Mouse (Mus musculus): ENCODE results near the gene Esrrg. TPM values are rescaled to one million over a fixed set of nuclear protein-coding genes. Genes with fewer than 3 reads are reported as not detected.

Gene Esrrg
- polyA plus RNA-seq, 1 experiment from 2014 or later: 1.8 TPM

GRCm38 (mm10) chr1:187974396-187974795, 365.8 kb downstream of the Esrrg start:
- ATAC-seq (ENCODE audit: insufficient read depth) (peak; percentile 85), DNase-seq (peak; percentile 89)
- no peak overlapping the region for H3K9ac ChIP-seq
- peak; percentile 83 for TF ChIP-seq CTCF (IDR thresholded peaks at IDR 0.05; ENCODE audit: low read depth)
- H3K27ac ChIP-seq (ENCODE audit: low read depth): no peak overlapping the region
- no peaks in the 10 kb centered on the region for H3K9me3 ChIP-seq (ENCODE audit: low read depth, low read length)
- H3K4me1 ChIP-seq (ENCODE audit: insufficient read depth): no peaks in the 10 kb centered on the region
- H3K4me2 ChIP-seq: no peak overlapping the region
- no peaks in the 10 kb centered on the region for H3K27me3 ChIP-seq (ENCODE audit: insufficient read depth, low read length)
- 9% methylated on average over 9 of the region's 9 CpGs for WGBS
- no peaks in the 10 kb centered on the region for H3K36me3 ChIP-seq (ENCODE audit: insufficient read depth)
- H3K4me3 ChIP-seq (ENCODE audit: low read depth, low read length): no peak overlapping the region

- no peaks in the 10 kb centered on the region for H3K9me3 ChIP-seq (ENCODE audit: low read depth, low read length)
- H3K27ac ChIP-seq (ENCODE audit: low read depth): no peak overlapping the region
- no peak overlapping the region for H3K4me3 ChIP-seq (ENCODE audit: low read depth, low read length)
- peak; percentile 52 for TF ChIP-seq CTCF (IDR thresholded peaks at IDR 0.05; ENCODE audit: low read depth)
- WGBS: 78% methylated on average over 20 of the region's 20 CpGs
- H3K4me1 ChIP-seq (ENCODE audit: insufficient read depth): no peaks in the 10 kb centered on the region
- DNase-seq (no peak), ATAC-seq (ENCODE audit: insufficient read depth) (no peak)
- H3K9ac ChIP-seq: no peak overlapping the region
- H3K27me3 ChIP-seq (ENCODE audit: insufficient read depth, low read length): no peaks in the 10 kb centered on the region
- no peak overlapping the region for H3K4me2 ChIP-seq
- H3K36me3 ChIP-seq (ENCODE audit: insufficient read depth): no peaks in the 10 kb centered on the region
Measured at GRCm38 (mm10) chr1:187975465-187976352, 367.1 kb downstream of the Esrrg start.

- Histone ChIP-seq H3K4me3 (ENCODE audit: low read depth, low read length) (no peak overlapping the region), H3K36me3 (ENCODE audit: insufficient read depth) (no peaks in the 10 kb centered on the region), H3K4me2 (no peak overlapping the region), H3K4me1 (ENCODE audit: insufficient read depth) (no peaks in the 10 kb centered on the region), H3K9ac (no peak overlapping the region), H3K27ac (ENCODE audit: low read depth) (no peak overlapping the region), H3K9me3 (ENCODE audit: low read depth, low read length) (no peaks in the 10 kb centered on the region), H3K27me3 (ENCODE audit: insufficient read depth, low read length) (no peaks in the 10 kb centered on the region)
- 65% methylated on average over 9 of the region's 9 CpGs for WGBS
- no peak for TF ChIP-seq CTCF (IDR thresholded peaks at IDR 0.05; ENCODE audit: low read depth)
- ATAC-seq (ENCODE audit: insufficient read depth) (no peak), DNase-seq (no peak)
Measured at GRCm38 (mm10) chr1:187976353-187976730, 367.8 kb downstream of the Esrrg start.

GRCm38 (mm10) chr1:187981028-187981427, 372.4 kb downstream of the Esrrg start:
- H3K4me2 ChIP-seq: no peak overlapping the region
- H3K4me1 ChIP-seq (ENCODE audit: insufficient read depth): no peaks in the 10 kb centered on the region
- no peak overlapping the region for H3K9ac ChIP-seq
- no peaks in the 10 kb centered on the region for H3K27me3 ChIP-seq (ENCODE audit: insufficient read depth, low read length)
- H3K27ac ChIP-seq (ENCODE audit: low read depth): no peak overlapping the region
- no peaks in the 10 kb centered on the region for H3K9me3 ChIP-seq (ENCODE audit: low read depth, low read length)
- peak; percentile 28; the same call in 1 of the 2 replicates for TF ChIP-seq CTCF (IDR thresholded peaks at IDR 0.05; ENCODE audit: low read depth)
- 70% methylated on average over 2 of the region's 2 CpGs for WGBS
- no peaks in the 10 kb centered on the region for H3K36me3 ChIP-seq (ENCODE audit: insufficient read depth)
- peak; percentile 75 for DNase-seq
- H3K4me3 ChIP-seq (ENCODE audit: low read depth, low read length): no peak overlapping the region
- ATAC-seq (ENCODE audit: insufficient read depth): no peak

GRCm38 (mm10) chr1:187983177-187983576, 374.6 kb downstream of the Esrrg start:
- Histone ChIP-seq H3K27ac (ENCODE audit: low read depth) (no peak overlapping the region), H3K9ac (no peak overlapping the region), H3K27me3 (ENCODE audit: insufficient read depth, low read length) (no peaks in the 10 kb centered on the region), H3K36me3 (ENCODE audit: insufficient read depth) (no peaks in the 10 kb centered on the region), H3K4me1 (ENCODE audit: insufficient read depth) (no peaks in the 10 kb centered on the region), H3K9me3 (ENCODE audit: low read depth, low read length) (no peaks in the 10 kb centered on the region), H3K4me3 (ENCODE audit: low read depth, low read length) (no peak overlapping the region), H3K4me2 (no peak overlapping the region)
- 57% methylated on average over 4 of the region's 4 CpGs for WGBS
- ATAC-seq (ENCODE audit: insufficient read depth) (no peak), DNase-seq (no peak)
- no peak for TF ChIP-seq CTCF (IDR thresholded peaks at IDR 0.05; ENCODE audit: low read depth)

- H3K4me1 ChIP-seq (ENCODE audit: insufficient read depth): no peaks in the 10 kb centered on the region
- peak; percentile 43 for DNase-seq
- no peaks in the 10 kb centered on the region for H3K36me3 ChIP-seq (ENCODE audit: insufficient read depth)
- no peak overlapping the region for H3K9ac ChIP-seq
- TF ChIP-seq CTCF (IDR thresholded peaks at IDR 0.05; ENCODE audit: low read depth): peak; percentile 49
- H3K9me3 ChIP-seq (ENCODE audit: low read depth, low read length): no peaks in the 10 kb centered on the region
- no peak overlapping the region for H3K27ac ChIP-seq (ENCODE audit: low read depth)
- H3K4me2 ChIP-seq: no peak overlapping the region
- H3K27me3 ChIP-seq (ENCODE audit: insufficient read depth, low read length): no peaks in the 10 kb centered on the region
- no peak for ATAC-seq (ENCODE audit: insufficient read depth)
- no peak overlapping the region for H3K4me3 ChIP-seq (ENCODE audit: low read depth, low read length)
Measured at GRCm38 (mm10) chr1:187990161-187990560, 381.6 kb downstream of the Esrrg start.

- H3K9ac ChIP-seq: peak overlapping the region; percentile 32
Measured at GRCm38 (mm10) chr1:187997584-187998338, 389.2 kb downstream of the Esrrg start.

More at GRCm38 (mm10) chr1:187997584-187998338, 389.2 kb downstream of the Esrrg start:
- peak; percentile 99 for ATAC-seq (ENCODE audit: insufficient read depth)
- WGBS: under 1% methylated on average over 39 of the region's 39 CpGs
- H3K27ac ChIP-seq (ENCODE audit: low read depth): no peak overlapping the region
- peak; percentile 85 for DNase-seq
- no peaks in the 10 kb centered on the region for H3K9me3 ChIP-seq (ENCODE audit: low read depth, low read length)
- peak overlapping the region; percentile 83 for H3K4me2 ChIP-seq
- no peaks in the 10 kb centered on the region for H3K4me1 ChIP-seq (ENCODE audit: insufficient read depth)
- 0 out of 2 replicates have a peak, but pooled peaks cover 5% of the 10 kb centered on the region for H3K27me3 ChIP-seq (ENCODE audit: insufficient read depth, low read length)
- no peaks in the 10 kb centered on the region for H3K36me3 ChIP-seq (ENCODE audit: insufficient read depth)
- peak overlapping the region; percentile 40 for H3K4me3 ChIP-seq (ENCODE audit: low read depth, low read length)
- TF ChIP-seq CTCF (IDR thresholded peaks at IDR 0.05; ENCODE audit: low read depth): no peak
